Mouse (Mus musculus) heart, embryonic 15.5 days (tissue): Measurements from ENCODE around the gene Ifi203. TPM values are rescaled to one million over a fixed set of nuclear protein-coding genes. Genes with fewer than 3 reads are reported as not detected.
"Not testable (repeated sequence)": the region's sequence is repeated elsewhere in the genome, so short reads cannot be mapped to it uniquely, and the experiment has no call there.

Experiments used
- ATAC-seq: fragments of 200-750 bp; cut with Nextera tagmentation; replicated peaks from 2 replicates; pipeline ENCODE4 v1.8.0; 2017; ENCODE audit warnings: low read depth, moderate TSS enrichment; ENCODE audit not compliant: insufficient number of reproducible peaks, insufficient read depth, low FRiP score
- H3K27ac ChIP-seq: fragments of 300-500 bp; sonication (generic); 2 replicates; pipeline ENCODE4 v1.5.1; 2015; ENCODE audit warnings: mild to moderate bottlenecking, inconsistent platforms
- H3K27me3 ChIP-seq: fragments of 300-500 bp; sonication (generic); 2 replicates; pipeline ENCODE4 v1.6.1; 2015; ENCODE audit warnings: inconsistent platforms
- H3K36me3 ChIP-seq: fragments of 300-500 bp; sonication (generic); 2 replicates; pipeline ENCODE4 v1.6.1; 2015; ENCODE audit warnings: mild to moderate bottlenecking, inconsistent platforms
- H3K4me1 ChIP-seq: fragments of 300-500 bp; sonication (generic); replicated peaks from 2 replicates; pipeline ENCODE4 v1.6.1; 2015; ENCODE audit warnings: inconsistent platforms
- H3K4me2 ChIP-seq: fragments of 300-500 bp; sonication (generic); 2 replicates; pipeline ENCODE4 v1.6.1; 2015; ENCODE audit warnings: inconsistent platforms, mild to moderate bottlenecking, moderate library complexity
- H3K4me3 ChIP-seq: fragments of 300-500 bp; sonication (generic); 2 replicates; pipeline ENCODE4 v1.5.1; 2015; ENCODE audit warnings: mild to moderate bottlenecking, inconsistent platforms
- H3K9ac ChIP-seq: fragments of 300-500 bp; sonication (generic); 2 replicates; pipeline ENCODE4 v1.6.1; 2015; ENCODE audit warnings: mild to moderate bottlenecking, inconsistent platforms
- H3K9me3 ChIP-seq: fragments of 300-500 bp; sonication (generic); replicated peaks from 2 replicates; pipeline ENCODE4 v1.6.1; 2016; ENCODE audit warnings: inconsistent platforms
- WGBS: fragments of 180-500 bp; shearing (Covaris S2); methylation state at CpG from one replicate; pipeline ENCODE4 v1.1.7; 2015; ENCODE audit warnings: mixed read lengths; 5-methylcytosine and 5-hydroxymethylcytosine counted together
- polyA plus RNA-seq: library from polyadenylated mRNA; unstranded; fragments of >200 nt; fragmentation: Nextera tagmentation; extraction: Ambion mirVana; gene quantifications from 2 replicates; pipeline ENCODE4 v1.2.1, GENCODE M21; 2015

Ifi203 gene
- polyA plus RNA-seq, 1 experiment from 2014 or later: 1.6 TPM

GRCm38 (mm10) chr1:173942780-173943066, 251 bp upstream of the Ifi203 start:
- H3K9ac ChIP-seq, ATAC-seq, H3K27me3 ChIP-seq, H3K4me2 ChIP-seq, H3K9me3 ChIP-seq, H3K4me1 ChIP-seq, H3K27ac ChIP-seq, H3K4me3 ChIP-seq, H3K36me3 ChIP-seq: not testable (repeated sequence)

GRCm38 (mm10) chr1:173941522-173941921, 950 bp downstream of the Ifi203 start:
- not testable (repeated sequence) for H3K9ac ChIP-seq, H3K4me3 ChIP-seq, H3K27me3 ChIP-seq, H3K36me3 ChIP-seq, H3K4me1 ChIP-seq, H3K4me2 ChIP-seq, H3K9me3 ChIP-seq, ATAC-seq, H3K27ac ChIP-seq
- 82% methylated on average over 2 of the region's 2 CpGs for WGBS

- H3K36me3 ChIP-seq, H3K9ac ChIP-seq, H3K9me3 ChIP-seq, H3K4me2 ChIP-seq, ATAC-seq, H3K4me3 ChIP-seq, H3K27me3 ChIP-seq, H3K4me1 ChIP-seq, H3K27ac ChIP-seq: not testable (repeated sequence)
- 46% methylated on average over 3 of the region's 3 CpGs for WGBS
Measured at GRCm38 (mm10) chr1:173919279-173919678, 23.2 kb downstream of the Ifi203 start.

- no peak overlapping the region for H3K4me3 ChIP-seq
- no peaks in the 10 kb centered on the region for H3K9me3 ChIP-seq
- no peaks in the 10 kb centered on the region for H3K36me3 ChIP-seq
- 68% methylated on average over 2 of the region's 2 CpGs for WGBS
- H3K4me1 ChIP-seq: no peaks in the 10 kb centered on the region
- H3K27me3 ChIP-seq: no peaks in the 10 kb centered on the region
- H3K9ac ChIP-seq: no peak overlapping the region
- ATAC-seq: no peak
- H3K4me2 ChIP-seq: no peak overlapping the region
- no peak overlapping the region for H3K27ac ChIP-seq
Measured at GRCm38 (mm10) chr1:173914559-173914958, 27.9 kb downstream of the Ifi203 start.

GRCm38 (mm10) chr1:173913256-173913791, 29.1 kb downstream of the Ifi203 start:
- not testable (repeated sequence) for H3K27me3 ChIP-seq, H3K9ac ChIP-seq, H3K4me3 ChIP-seq, H3K4me2 ChIP-seq, H3K27ac ChIP-seq, H3K4me1 ChIP-seq, H3K36me3 ChIP-seq, H3K9me3 ChIP-seq, ATAC-seq

DNA sequence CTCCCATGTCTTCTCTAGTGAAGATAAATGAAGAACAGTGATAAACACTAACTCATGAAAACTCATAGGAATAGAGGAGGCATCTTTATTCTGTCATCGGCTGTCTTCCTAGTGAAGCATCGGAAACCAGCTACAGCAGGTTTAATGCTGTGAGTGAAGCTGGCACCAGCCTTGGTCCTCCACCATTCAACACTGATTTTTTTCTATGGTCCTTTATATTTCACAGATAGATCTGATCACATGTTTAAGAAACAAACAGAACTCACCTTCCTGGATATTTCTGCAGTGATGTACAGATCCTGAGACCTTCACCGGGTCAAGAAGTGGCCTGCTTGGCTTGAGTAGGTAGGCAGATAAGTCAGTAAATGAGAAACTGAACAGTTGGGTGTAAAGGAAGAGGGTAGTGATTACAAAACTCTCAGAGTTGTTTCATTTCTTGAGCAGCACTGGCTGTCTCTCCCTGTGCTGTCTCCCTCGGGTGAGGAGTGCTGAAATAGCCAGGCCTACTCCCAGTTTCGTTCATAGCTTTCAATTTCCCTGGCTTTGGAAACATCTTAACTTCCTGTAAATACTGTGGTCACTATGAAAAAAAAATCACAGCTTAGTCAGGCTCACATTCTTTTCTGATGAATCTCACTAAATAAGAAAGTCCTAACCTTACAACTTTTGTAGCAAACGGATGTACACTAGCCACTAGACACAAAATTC, 29.8 kb downstream of the Ifi203 start, which contains the start of gene Ifi211:
Gene Ifi211, minus strand, starts transcription at position 499 of the 708 bp plus-strand sequence.
- H3K27me3 ChIP-seq, H3K27ac ChIP-seq, H3K9me3 ChIP-seq, H3K9ac ChIP-seq, H3K36me3 ChIP-seq, H3K4me1 ChIP-seq, H3K4me2 ChIP-seq, ATAC-seq, H3K4me3 ChIP-seq: not testable (repeated sequence)
- WGBS: 66% methylated on average over 6 of the region's 6 CpGs

GRCm38 (mm10) chr1:173911808-173912464, 30.5 kb downstream of the Ifi203 start:
- Histone ChIP-seq H3K9me3 (no peaks in the 10 kb centered on the region), H3K4me3 (no peak overlapping the region), H3K4me2 (no peak overlapping the region), H3K27me3 (no peaks in the 10 kb centered on the region), H3K4me1 (no peaks in the 10 kb centered on the region), H3K27ac (no peak overlapping the region), H3K36me3 (no peaks in the 10 kb centered on the region), H3K9ac (no peak overlapping the region)
- no peak for ATAC-seq
- WGBS: 83% methylated on average over 2 of the region's 2 CpGs

- not testable (repeated sequence) for H3K9ac ChIP-seq, ATAC-seq
Measured at GRCm38 (mm10) chr1:173908390-173908789, 34.1 kb downstream of the Ifi203 start.

DNA sequence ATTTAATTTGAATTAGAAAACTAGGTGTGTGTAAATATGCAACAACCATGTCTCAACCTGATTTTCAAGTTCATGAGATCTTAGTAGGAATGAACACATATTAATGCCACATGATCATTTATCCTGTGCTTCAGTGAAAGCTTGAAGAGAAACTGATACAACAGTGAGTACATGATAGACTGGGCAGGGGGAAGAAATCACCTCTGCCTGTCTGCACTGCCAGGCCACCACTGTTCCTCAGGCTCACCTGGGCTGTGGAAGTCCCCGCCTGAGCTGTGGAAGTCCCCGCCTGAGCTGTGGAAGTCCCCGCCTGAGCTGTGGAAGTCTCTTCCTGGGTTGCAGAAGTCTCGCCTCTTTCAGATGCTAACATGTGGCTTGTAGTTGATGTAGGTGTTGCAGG, 36.6 kb downstream of the Ifi203 start:
- not testable (repeated sequence) for H3K9me3 ChIP-seq, H3K4me3 ChIP-seq, H3K27ac ChIP-seq, H3K36me3 ChIP-seq, H3K4me1 ChIP-seq, H3K27me3 ChIP-seq, H3K9ac ChIP-seq, ATAC-seq, H3K4me2 ChIP-seq
- 90% methylated on average over 4 of the region's 4 CpGs for WGBS

More at GRCm38 (mm10) chr1:173908390-173908789, 34.1 kb downstream of the Ifi203 start:
- H3K4me1 ChIP-seq, H3K27me3 ChIP-seq, H3K4me3 ChIP-seq, H3K9me3 ChIP-seq, H3K4me2 ChIP-seq, H3K27ac ChIP-seq, H3K36me3 ChIP-seq: not testable (repeated sequence)

- not testable (repeated sequence) for H3K27ac ChIP-seq, H3K4me3 ChIP-seq, H3K27me3 ChIP-seq, H3K36me3 ChIP-seq, H3K4me1 ChIP-seq, H3K9ac ChIP-seq, H3K9me3 ChIP-seq, H3K4me2 ChIP-seq, ATAC-seq
Measured at GRCm38 (mm10) chr1:173889741-173890140, 52.7 kb downstream of the Ifi203 start.

- H3K4me3 ChIP-seq, H3K27me3 ChIP-seq, H3K4me1 ChIP-seq, H3K36me3 ChIP-seq, H3K27ac ChIP-seq, H3K9ac ChIP-seq, ATAC-seq, H3K4me2 ChIP-seq, H3K9me3 ChIP-seq: not testable (repeated sequence)
- 64% methylated on average over 1 of the region's 2 CpGs for WGBS
Measured at GRCm38 (mm10) chr1:173887026-173887787, 55.3 kb downstream of the Ifi203 start.
